Mouse (Mus musculus) bone marrow, adult 2 months (tissue): ENCODE results near the gene Pex11b. TPM values are rescaled to one million over a fixed set of nuclear protein-coding genes. Genes with fewer than 3 reads are reported as not detected.
"Not testable (repeated sequence)": the region's sequence is repeated elsewhere in the genome, so short reads cannot be mapped to it uniquely, and the experiment has no call there.

Experiments
- H3K27ac ChIP-seq: fragments of 200-500 bp; 2 replicates; pipeline ENCODE4 v1.5.1; 2012; ENCODE audit warnings: low read depth, mild to moderate bottlenecking, control low read depth, inconsistent platforms, low read length; ENCODE audit not compliant: control insufficient read depth, poor library complexity, insufficient read depth
- H3K4me1 ChIP-seq: fragments of 200-500 bp; 2 replicates; pipeline ENCODE4 v1.6.1; 2011; ENCODE audit warnings: low read length; ENCODE audit not compliant: control insufficient read depth, insufficient read depth
- H3K4me3 ChIP-seq: fragments of 200-500 bp; replicated peaks from 2 replicates; pipeline ENCODE3; 2011; ENCODE audit warnings: mild to moderate bottlenecking, low read depth, low read length, control low read depth; ENCODE audit not compliant: control insufficient read depth
- CTCF ChIP-seq: fragments of 200-500 bp; IDR thresholded peaks from 2 replicates; pipeline ENCODE4 v1.5.1; 2011; ENCODE audit warnings: low read length, control low read depth; ENCODE audit not compliant: control insufficient read depth, insufficient read depth
- POLR2A ChIP-seq: fragments of 200-500 bp; IDR thresholded peaks from 2 replicates; pipeline ENCODE4 v1.6.1; 2011; ENCODE audit warnings: low read depth, mild to moderate bottlenecking, control low read depth, low read length, borderline replicate concordance; ENCODE audit not compliant: control insufficient read depth
- WGBS: fragments of 180-500 bp; shearing (Covaris S2); methylation state at CpG from one replicate; pipeline ENCODE4 v1.1.7; 2018; 5-methylcytosine and 5-hydroxymethylcytosine counted together
- polyA plus RNA-seq: library from polyadenylated mRNA; stranded (reverse); fragments of >200 nt; gene quantifications from 2 replicates; pipeline ENCODE4 v1.2.4, GENCODE M21; 2011; ENCODE audit warnings: low replicate concordance; ENCODE audit not compliant: missing spikeins, insufficient read depth, insufficient read length

The Pex11b gene
- polyA plus RNA-seq, 1 experiment = 11.4 TPM

DNA sequence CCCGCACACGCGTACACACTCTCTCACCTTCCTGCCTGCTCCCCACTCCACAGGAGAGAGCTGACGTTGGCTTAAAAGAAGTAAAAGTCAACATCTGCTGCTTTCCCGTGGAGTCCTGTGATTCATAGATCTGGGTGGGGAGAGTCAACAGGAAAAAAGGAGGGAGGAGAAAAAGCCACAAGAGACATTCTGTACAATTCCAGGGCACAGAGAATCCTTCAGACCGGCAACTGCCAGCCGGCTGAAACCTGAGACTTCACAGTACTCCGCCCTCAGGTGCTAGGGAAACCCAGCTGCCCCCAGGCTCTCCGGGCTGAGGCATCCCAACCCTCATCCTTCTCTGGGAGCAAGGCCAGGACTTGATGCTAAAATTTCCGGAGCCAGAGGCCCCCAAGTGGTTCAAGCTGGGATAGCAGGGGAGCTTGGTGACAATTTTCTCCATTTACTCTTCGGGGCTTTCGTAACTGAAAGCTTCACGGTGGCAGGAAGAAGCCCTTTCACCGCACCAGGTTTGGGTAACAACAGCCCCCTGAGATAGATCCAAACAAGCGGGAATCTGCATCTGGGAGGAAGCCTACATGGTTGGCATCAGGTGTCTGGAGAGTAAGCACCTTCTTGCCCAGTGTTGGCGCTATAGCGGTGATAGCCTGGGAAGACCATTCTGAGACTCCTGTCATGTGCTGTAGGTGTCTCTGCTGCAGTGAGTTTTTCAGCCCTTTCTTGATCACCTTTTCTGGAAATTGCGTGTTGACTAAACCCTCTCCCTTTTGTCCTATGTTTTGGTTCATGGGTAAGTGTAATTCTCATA is 28.5 kb downstream of the Pex11b start:
- peak overlapping the region; percentile 0 for H3K4me3 ChIP-seq
- H3K27ac ChIP-seq = no peak overlapping the region
- 8% methylated on average over 18 of the region's 18 CpGs for WGBS
- H3K4me1 ChIP-seq = no peaks in the 10 kb centered on the region
- TF ChIP-seq POLR2A (no peak), CTCF (peak; percentile 27)

DNA sequence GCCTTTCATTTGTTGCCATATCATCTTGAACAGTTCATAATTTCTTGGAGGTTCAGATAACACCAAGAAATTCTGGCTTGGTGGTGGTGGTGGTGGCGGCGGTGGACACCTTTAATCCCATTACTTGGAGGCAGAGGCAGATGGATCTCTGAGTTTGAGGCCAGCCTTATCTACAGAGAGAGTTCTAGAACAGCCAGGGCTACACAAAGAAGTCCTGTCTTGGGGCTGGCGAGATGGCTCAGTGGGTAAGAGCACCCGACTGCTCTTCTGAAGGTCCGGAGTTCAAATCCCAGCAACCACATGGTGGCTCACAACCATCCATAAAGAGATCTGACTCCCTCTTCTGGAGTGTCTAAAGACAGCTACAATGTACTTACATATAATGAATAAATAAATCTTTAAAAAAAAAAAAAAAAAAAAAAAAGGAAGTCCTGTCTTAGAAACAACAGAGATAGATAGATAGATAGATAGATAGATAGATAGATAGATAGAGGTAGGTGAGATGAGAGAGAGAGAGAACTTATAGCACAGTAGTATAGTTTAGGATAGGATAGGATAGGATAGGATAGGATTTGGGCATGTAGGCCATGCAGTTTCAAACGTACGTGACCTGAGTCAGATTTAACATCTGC is 30.7 kb downstream of the Pex11b start:
- not testable (repeated sequence) for H3K27ac ChIP-seq, H3K4me3 ChIP-seq, H3K4me1 ChIP-seq
- WGBS = 77% methylated on average over 7 of the region's 7 CpGs

DNA sequence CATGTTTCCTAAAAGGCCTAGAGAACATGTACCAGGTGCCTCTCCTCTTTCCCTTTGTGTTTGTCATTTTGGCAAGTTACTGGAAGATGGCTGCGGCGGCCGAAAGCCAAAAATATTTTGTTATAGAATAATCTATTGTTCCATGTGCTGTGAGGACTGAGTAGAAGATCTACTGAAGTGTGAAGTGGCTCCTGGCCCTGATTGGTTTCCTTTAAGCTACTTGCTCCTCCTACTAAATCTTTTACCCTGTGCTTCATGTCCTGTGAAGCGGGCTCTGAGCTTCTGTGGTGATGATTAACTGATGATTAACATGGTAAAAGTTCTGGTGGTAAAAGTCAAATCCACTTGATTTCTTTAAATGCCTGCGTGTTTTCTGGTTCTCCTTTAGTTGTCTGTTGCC is 31.7 kb downstream of the Pex11b start:
- Histone ChIP-seq H3K4me3 (no peak overlapping the region), H3K27ac (no peak overlapping the region), H3K4me1 (no peaks in the 10 kb centered on the region)
- WGBS = 90% methylated on average over 5 of the region's 5 CpGs
- TF ChIP-seq CTCF (no peak), POLR2A (no peak)

DNA sequence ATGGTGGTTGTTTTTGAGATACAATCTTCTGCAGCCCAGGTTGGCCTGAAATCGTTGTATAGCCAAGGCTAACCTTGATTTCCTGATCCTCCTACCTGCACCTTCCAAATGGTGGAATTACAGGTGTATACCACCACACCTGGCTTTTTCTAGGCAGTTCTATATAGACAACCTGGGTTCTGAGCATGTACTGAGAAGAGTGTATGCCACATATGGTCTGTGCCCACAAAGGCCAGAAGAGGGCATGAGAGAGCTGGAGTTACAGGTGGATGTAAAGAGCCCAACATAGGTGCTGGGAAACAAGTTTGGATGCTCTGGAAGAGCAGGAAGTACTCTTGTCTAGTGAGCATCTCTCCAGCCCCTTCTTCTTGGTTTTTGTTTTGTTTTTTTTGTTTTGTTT is 32.1 kb downstream of the Pex11b start:
- Histone ChIP-seq H3K4me1 (no peaks in the 10 kb centered on the region), H3K4me3 (no peak overlapping the region), H3K27ac (no peak overlapping the region)
- WGBS = 38% methylated on average over 1 of the region's 1 CpGs
- no peak for TF ChIP-seq POLR2A
- TF ChIP-seq CTCF = peak; percentile 49

DNA sequence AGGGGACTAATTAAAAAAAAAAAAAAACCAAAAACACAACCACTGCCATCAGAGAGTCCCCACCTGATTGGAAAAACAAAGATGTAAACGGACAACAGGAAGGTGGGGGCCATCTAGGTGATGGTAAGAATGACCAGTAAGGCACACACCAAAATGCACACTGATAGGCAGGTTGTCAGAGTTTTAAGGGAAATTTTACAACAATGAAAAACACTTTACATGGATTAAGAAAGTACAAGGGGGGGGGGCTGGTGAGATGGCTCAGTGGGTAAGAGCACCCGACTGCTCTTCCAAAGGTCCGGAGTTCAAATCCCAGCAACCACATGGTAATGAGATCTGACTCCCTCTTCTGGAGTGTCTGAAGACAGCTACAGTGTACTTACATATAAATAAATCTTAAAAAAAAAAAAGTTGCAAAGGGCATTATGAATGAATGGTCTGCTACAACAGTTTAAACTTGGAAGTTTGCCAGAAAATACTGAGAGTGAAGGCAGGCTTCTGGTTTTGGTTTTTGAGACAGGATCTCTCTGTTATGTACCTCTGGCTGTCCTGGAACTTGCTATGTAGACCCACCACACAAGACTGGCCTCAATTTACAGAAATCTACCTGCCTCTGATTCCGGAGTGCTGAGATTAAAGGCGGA is 33.4 kb downstream of the Pex11b start:
- H3K4me1 ChIP-seq = no peaks in the 10 kb centered on the region
- 90% methylated on average over 5 of the region's 5 CpGs for WGBS
- no peak for TF ChIP-seq CTCF
- TF ChIP-seq POLR2A = no peak

DNA sequence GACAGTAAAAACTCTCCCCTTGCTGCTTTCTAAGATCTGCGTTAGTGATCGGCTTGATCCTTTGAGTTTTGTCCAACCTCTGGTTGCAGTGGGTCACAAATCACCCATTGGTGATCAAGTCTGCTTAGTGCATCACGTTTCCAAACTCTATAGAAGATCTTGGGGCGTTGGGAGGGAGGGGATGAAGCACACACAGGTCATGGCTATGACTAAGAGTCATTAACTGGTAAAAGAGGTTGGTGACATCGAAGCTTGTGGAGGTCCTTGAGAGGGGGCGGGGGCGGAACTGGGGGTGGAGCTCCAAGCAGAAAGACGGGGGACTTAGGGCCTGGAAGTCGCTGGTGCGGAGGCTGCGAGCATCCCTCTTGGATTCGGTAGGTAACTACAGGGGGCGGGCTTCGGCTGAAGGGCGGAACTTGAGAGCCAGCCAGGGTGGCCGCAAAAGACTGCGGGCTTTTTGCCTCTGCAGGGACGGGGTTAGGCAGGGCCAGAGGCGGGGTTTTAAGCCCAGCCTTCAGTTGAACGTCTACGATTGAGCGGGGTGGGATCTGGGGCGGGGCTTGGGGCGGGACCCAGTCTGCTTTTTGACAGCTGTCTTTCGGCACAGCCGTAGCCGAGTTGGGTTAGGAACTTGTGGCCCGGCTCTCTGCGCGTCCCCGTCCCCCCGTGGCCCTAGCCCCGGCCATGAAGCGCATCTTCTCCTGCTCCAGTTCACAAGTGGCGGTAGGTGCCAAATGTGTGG is 34.7 kb downstream of the Pex11b start, which contains the start of gene Ankrd35:
Gene Ankrd35, plus strand, starts transcription at position 405 of the 742 bp plus-strand sequence.
- TF ChIP-seq CTCF (no peak), POLR2A (no peak)
- Histone ChIP-seq H3K4me3 (peak within 1 kb of the TSS; percentile 48), H3K27ac (no peak within 1 kb of the TSS), H3K4me1 (no peaks in the 10 kb centered on the region)
- 7% methylated on average over 35 of the region's 35 CpGs for WGBS

More for the DNA sequence above, 33.4 kb downstream of the Pex11b start:
- no peak overlapping the region for H3K4me3 ChIP-seq
- H3K27ac ChIP-seq = no peak overlapping the region

DNA sequence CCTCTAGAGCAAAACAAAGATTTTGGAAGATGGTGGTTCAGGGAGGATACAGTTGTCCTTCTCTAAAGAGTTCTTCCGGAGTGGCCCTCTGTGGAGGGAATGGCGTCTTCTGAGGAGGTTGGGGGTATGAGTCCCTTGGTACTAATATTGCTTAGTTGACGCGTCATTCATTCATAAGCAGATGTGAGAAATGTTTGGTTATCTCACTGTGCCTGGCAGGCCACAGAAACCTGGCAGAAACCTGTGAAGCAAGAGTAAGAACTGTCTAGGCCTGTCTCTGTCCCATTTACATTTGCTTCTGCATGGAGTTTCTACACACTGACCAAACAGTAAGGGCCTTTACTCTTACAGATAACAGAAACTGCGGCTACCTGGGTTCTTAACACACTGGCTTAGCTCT is 36.3 kb downstream of the Pex11b start:
- no peak for TF ChIP-seq CTCF
- TF ChIP-seq POLR2A = no peak
- H3K4me3 ChIP-seq = no peak overlapping the region
- H3K27ac ChIP-seq = no peak overlapping the region
- no peaks in the 10 kb centered on the region for H3K4me1 ChIP-seq
- WGBS = 93% methylated on average over 5 of the region's 5 CpGs

DNA sequence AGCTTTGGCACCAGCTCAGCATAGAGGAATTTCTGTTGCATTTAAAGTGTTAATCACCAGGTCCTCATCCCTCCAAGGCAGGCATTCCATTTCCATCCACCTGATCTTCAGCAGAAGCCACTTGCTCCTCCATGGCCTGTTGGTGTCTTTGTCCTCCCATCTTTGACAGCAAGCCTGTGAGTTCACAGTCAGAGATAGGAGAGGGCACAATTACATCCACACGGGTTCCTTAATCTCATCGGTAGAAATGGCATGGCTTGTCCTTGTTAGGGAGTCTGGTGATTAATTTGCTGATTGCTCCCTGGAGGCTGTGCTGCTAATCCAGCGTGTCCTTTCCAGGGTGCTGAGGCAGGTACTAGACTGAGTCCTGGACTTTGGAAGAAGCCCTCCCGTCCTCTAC is 38.3 kb downstream of the Pex11b start:
- no peak for TF ChIP-seq POLR2A
- Histone ChIP-seq H3K4me1 (no peaks in the 10 kb centered on the region), H3K27ac (no peak overlapping the region), H3K4me3 (no peak overlapping the region)
- 82% methylated on average over 4 of the region's 4 CpGs for WGBS
